Mouse (Mus musculus): Measurements from ENCODE around the gene Olfr521. TPM values are rescaled to one million over a fixed set of nuclear protein-coding genes. Genes with fewer than 3 reads are reported as not detected.
"Not testable (repeated sequence)": the region's sequence is repeated elsewhere in the genome, so short reads cannot be mapped to it uniquely, and the experiment has no call there.

Olfr521 gene
- not detected for polyA plus RNA-seq (2017; shearing (Covaris generic))

DNA sequence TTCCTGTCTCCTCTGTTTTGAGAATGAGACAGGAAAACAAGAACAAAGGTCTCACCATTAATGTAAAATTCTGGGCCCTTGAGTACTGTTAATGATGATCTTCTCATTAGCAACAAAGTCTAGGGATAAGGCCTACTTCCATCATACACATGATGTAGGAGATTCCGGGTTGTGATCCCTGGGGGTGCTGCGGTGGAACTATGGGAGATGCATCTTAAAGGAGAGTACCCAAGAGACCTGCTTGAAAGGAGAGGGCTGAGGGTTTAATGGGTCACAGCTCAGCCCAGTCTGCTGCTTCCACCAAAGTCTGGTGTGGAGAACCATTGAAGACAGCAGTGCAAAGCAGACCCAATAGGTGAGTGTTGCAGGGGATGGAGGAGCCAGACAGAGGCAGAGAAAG is at the start of gene Olfr521:
TSS of gene Olfr521 (plus strand) at position 301 of the 400 bp plus-strand sequence.
- ATAC-seq, result no peak

DNA sequence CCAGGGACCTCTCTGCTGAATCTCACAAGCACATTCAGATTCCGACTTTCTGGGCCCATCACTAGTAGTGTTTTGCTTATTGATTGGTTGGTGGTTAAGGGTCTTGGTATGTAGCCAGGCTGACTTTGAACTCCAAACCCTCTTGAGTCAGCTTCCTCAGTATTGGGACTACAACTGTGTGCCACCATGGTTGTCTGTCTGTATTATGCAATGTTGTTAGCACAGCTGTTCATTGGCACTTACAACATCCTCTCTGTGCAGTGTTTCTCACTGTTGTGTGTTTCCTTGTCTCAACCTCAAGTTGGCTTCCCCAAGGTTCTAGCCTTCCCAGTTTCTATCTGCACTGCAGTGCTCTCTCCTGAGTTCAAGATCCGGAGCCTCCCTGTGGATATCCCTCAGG is 46.8 kb upstream of the Olfr521 start:
- ATAC-seq, result no peak

DNA sequence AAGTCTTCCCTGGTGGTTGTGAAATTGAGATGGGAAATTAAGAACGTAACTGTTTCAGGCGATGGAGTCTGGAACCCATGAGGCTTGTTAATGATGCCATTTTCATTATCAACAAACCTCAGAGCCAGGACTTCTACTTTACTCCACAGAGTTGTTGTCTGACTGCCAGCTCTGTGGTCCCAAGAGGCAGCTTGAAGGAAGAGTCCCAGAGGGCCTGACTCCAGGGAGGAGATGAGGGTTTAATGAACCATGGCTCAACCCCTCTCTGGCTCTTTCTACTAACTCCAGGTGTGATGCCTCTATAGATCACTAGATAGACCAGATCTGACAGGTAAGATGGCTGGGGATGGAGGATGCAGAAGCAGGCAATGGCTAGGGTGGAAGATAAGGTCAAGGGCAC is 33.3 kb upstream of the Olfr521 start, which contains the start of gene Olfr520:
TSS of gene Olfr520 (plus strand) at position 301 of the 400 bp plus-strand sequence.
- ATAC-seq, result no peak

DNA sequence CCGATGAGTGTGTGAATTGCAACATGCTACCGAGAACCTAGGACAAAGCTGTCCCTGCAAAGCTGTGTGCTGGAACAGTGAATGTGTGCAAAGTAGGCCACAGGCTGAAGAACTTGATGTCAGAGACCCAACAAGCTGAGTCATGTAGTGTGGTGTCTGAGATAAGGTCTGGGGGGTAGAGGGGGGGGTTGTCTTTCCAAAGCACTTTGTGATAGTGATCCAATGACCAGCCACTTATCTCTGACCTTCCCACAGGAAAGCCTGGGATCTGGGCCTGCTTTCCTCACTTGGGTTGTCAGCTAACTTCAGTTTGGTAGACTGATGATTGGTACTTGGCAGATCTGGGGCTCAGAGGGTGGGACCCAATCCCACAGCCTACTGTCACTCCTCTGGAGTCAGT is 28.7 kb upstream of the Olfr521 start:
- no peak for ATAC-seq

DNA sequence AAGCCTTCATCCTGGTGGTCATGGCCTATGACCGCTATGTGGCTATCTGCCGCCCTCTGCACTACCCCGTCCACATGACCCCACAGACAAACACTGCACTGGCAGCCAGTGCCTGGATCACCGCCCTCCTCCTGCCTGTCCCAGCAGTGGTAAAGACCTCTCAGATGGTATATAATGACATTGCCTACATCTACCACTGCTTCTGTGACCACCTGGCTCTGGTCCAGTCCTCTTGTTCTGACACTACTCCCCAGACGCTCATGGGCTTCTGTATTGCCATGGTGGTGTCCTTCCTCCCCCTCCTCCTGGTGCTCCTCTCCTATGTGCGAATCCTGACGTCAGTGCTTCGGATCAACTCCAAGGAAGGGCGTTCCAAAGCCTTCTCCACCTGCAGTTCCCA is 27.8 kb upstream of the Olfr521 start:
- ATAC-seq, result not testable (repeated sequence)

- no peak for ATAC-seq
These were observed 24.0 kb upstream of the Olfr521 start for GRCm38 (mm10) chr7:99739276-99739675.

DNA sequence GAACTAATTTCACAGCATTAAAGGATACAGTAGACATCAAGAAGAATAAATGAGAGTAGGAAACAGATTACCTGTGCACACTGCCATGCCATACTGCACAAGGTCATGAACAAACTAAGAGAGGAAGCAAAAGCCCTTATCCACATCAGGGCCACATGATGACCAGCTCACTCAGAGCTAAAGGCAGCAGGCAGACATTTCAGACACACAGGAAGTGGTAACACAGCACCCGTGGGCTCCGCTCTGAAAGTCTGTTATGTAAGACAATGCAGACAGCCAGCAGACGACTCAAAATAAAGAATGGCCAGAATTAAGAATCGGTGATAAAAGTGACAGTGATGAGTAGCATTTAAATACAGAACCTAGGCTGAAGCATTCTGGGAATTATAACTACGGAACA is 18.1 kb downstream of the Olfr521 start:
- ATAC-seq, result peak; percentile 81

DNA sequence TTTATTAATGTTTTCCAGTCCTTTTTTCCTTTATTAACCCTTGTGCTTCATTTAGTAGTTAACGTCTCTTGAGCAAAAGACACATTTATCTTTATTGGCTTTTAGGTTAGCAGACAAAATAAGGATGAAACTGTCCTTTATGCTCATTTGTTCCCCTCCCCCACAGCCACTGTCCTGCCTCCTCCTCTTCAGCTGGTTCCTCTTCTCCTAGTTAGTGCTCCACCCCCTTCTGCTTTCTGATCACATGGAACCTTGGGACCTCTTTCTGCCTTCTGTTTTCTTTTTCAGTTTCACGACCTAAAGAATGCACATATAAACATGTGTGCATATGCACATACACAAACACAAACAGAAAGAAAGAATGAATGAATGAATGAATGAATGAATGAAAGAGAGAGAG is 18.6 kb downstream of the Olfr521 start:
- ATAC-seq, result no peak

GRCm38 (mm10) chr7:99783421-99783820 is 20.1 kb downstream of the Olfr521 start:
- ATAC-seq, result peak; percentile 54

- ATAC-seq, result no peak
These were observed 22.2 kb downstream of the Olfr521 start for GRCm38 (mm10) chr7:99785553-99785952.

GRCm38 (mm10) chr7:99786774-99787173 is 23.5 kb downstream of the Olfr521 start:
- ATAC-seq, result no peak

GRCm38 (mm10) chr7:99787935-99788334 is 24.6 kb downstream of the Olfr521 start:
- no peak for ATAC-seq

DNA sequence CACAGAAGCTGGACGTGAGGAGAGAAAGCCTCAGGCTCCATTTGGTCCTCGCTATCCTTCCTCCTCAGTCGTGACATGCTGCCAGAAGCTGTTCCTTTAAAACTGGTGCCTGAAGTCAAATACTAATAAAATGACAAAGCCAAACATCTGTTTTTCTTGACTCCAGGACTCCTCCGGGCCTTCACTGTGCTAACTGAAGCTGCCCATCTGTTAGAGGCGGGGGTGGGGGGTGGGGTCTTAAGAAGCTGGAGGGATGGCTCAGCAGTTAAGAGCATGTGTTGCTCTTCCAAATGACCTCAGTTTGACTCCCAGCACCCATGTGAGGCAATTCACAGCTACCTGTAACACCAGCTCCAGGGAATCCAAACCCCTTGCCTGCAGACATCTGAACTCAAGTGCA is 25.3 kb downstream of the Olfr521 start:
- ATAC-seq, result no peak

DNA sequence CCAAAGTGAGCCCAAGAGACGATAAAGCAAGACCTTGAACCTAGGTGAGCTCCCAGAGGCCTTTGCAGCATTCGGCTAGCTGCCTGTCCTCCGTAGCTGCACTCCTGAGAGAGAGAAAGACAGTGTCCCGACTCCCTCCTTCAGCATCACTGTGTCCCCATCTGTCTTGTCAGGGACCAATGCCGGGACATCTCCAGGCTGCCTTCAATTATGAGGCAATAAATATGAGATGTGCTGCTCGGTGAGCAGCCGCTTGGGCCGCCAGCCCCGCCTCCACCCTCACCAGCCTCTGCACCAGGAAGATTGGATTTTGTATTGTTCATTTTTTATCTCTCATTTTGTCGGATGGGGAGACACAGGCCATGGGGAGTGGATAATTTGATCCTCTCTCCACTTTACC is 27.5 kb downstream of the Olfr521 start:
- no peak for ATAC-seq

- ATAC-seq, result peak; percentile 73
These were observed 30.8 kb downstream of the Olfr521 start for GRCm38 (mm10) chr7:99794096-99794495.

- ATAC-seq, result peak; percentile 72
These were observed 32.1 kb downstream of the Olfr521 start for GRCm38 (mm10) chr7:99795192-99795981.

DNA sequence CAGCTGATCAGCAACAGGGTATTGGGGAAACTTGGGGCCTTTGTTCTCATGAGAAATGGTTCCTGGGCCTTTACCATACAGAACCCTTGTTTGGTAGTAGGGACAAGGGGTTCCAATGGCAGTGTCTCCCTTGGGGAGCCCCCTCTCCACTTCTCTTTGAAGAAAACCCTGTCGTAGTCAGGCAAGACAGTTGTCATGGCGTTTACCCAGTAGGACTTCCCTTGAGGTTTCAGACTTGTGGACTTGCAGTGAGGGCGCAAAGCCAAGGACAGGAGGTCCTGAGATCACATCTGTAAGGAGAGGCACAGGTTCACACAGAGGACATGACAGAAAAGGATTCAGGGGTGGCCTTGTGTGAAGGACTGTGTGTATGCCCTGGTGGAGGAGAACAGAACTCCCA is 33.2 kb downstream of the Olfr521 start:
- no peak for ATAC-seq

DNA sequence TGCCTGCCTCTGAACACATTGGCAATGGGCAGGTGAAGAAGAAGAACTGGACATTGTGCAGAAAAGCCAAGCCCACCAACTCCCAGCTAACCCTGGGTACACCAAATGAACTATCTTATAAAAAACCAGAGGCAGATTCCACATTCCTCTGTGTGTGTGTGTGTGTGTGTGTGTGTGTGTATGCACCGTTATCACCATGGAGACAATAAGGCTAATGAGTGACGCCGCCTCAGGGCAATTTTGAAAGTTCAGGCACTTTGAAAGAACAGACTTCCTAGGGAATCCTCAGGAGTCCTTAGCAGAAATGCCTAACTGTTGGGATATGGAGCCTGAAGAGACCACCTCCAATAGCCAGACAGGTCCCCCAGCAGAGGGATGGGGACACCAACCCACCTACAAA is 34.0 kb downstream of the Olfr521 start:
- no peak for ATAC-seq

- no peak for ATAC-seq
These were observed 34.8 kb downstream of the Olfr521 start for GRCm38 (mm10) chr7:99797911-99798647.

DNA sequence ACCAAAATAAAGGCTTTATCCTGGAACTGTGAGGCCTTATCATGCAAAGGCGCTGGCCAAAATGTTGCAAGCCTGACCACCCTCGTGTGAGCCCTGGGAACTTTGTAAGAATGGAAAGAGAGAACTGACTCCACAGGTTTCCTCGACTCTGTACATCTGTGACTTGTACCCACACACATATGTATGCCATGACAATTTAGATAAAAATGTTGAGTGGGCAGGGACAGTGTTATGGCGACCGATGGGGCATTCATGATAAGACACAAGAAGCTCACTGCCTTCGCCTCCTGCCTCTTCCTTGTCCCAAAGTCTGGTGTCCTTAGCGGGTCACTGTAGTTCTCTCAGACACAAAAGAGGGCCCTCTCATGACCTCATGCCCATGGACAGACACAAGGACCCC is 35.8 kb downstream of the Olfr521 start:
- ATAC-seq, result no peak

- no peak for ATAC-seq
These were observed 40.2 kb downstream of the Olfr521 start for GRCm38 (mm10) chr7:99803535-99803934.

DNA sequence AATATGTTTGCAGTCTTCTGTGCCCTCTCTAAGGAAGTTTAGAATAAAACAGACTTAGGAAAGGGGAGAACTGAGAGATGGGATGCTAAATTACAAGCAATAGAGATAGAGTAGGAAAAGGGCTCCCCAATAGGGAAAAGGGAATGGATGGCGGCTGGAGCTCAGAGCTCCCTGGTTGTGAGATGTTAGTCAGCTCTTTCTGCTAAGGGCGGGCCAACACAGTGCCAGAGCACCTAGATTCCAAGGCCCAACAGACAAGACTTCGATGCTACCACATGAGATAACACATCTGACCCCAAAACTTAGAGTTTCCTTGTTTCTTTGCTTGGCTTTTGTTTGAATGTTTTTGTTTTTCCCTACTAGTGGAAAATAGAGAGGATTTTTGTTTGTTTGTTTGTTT is 40.7 kb downstream of the Olfr521 start:
- ATAC-seq, result not testable (repeated sequence)

- ATAC-seq, result no peak
These were observed 42.0 kb downstream of the Olfr521 start for GRCm38 (mm10) chr7:99805340-99805739.

- not testable (repeated sequence) for ATAC-seq
These were observed 43.7 kb downstream of the Olfr521 start for GRCm38 (mm10) chr7:99807043-99807442.

All from inflammation-experienced regulatory T-cells, adult 6 months (primary cell).